In genomic region chr2:154187468-154187867, GRCm38 (mm10) we compare ENCODE assay signal across 16 mouse cellular contexts. TPM values are rescaled to one million over a fixed set of nuclear protein-coding genes. Genes with fewer than 3 reads are reported as not detected.
A peak's percentile ranks its signal among the peaks of the same experiment; 100 is the strongest.
DNase-seq lines count a peak whose midpoint lies in the region; ATAC-seq and TF ChIP-seq lines count a peak whose summit lies in the region.
"Had no signal": no experiment of that assay in that cellular context is flagged by ENCODE, and none has a peak within 500 bp of the region (broad histone marks: within the 10 kb centered on the region; RNA-seq: fewer than 3 reads in every experiment).

No protein-coding gene starts in this region.

- no peak overlapping the region for H3K27ac ChIP-seq in heart, adult 2 months
- no peak overlapping the region for H3K27ac ChIP-seq in lung, postnatal 0 days (ENCODE audit: low read length)
- no peak overlapping the region for H3K27ac ChIP-seq in thymus, adult 2 months (ENCODE audit: control insufficient read depth, insufficient read depth, low read length)
- H3K27ac ChIP-seq: liver, embryonic 15.5 days; midbrain, embryonic 15.5 days had no signal

- TF ChIP-seq CTCF in heart, adult 2 months (IDR thresholded peaks at IDR 0.05): peak; percentile 53
- peak; percentile 65 for TF ChIP-seq CTCF in lung, postnatal 0 days (IDR thresholded peaks at IDR 0.05)
- no peak for TF ChIP-seq CTCF in thymus, adult 2 months (IDR thresholded peaks at IDR 0.05; ENCODE audit: borderline replicate concordance, control insufficient read depth, extremely low read depth, insufficient read depth, low read length, poor library complexity)

- WGBS in heart, adult 2 months: 41% methylated on average over 5 of the region's 5 CpGs
- WGBS in lung, postnatal 0 days: 39% methylated on average over 5 of the region's 5 CpGs
- 46% methylated on average over 5 of the region's 5 CpGs for WGBS in thymus, adult 2 months

- DNase-seq in heart, adult 2 months: no peak
- no peak for DNase-seq in heart, postnatal 36 days
- DNase-seq in lung, postnatal 0 days (ENCODE audit: low spot score): peak; percentile 55
- no peak for DNase-seq in lung, postnatal 25 days (ENCODE audit: low spot score)
- DNase-seq in NIH3T3 (ENCODE audit: low read depth): peak; percentile 56
- no peak for DNase-seq in thymus, adult 2 months
- no peak for DNase-seq in ovary, postnatal 14 days (ENCODE audit: low spot score)
- DNase-seq: spleen, adult 18-20 months had no signal

- 0 out of 2 replicates have a peak, but pooled peaks have one; percentile 12 for ATAC-seq in lung, postnatal 0 days
- peak; percentile 74; the same call in 1 of the 2 replicates for ATAC-seq in megakaryocyte-erythroid progenitor cell, adult 5-6 weeks (replicated peaks; ENCODE audit: low FRiP score, low TSS enrichment, poor library complexity, severe bottlenecking)
- ATAC-seq: intestine, embryonic 16.5 days; midbrain, embryonic 15.5 days had no signal

- no peak overlapping the region for H3K4me2 ChIP-seq in lung, postnatal 0 days (replicated peaks; ENCODE audit: low read depth, low read length)
- H3K4me2 ChIP-seq: heart, embryonic 12.5 days; liver, embryonic 15.5 days; midbrain, embryonic 15.5 days had no signal

- intact Hi-C loops in heart, adult 2 months (cut with DNase I): no loop called here
- intact Hi-C loops in heart, postnatal 36 days (cut with DNase I): no loop called here

- H3K4me3 ChIP-seq in heart, adult 2 months: no peak overlapping the region
- no peak overlapping the region for H3K4me3 ChIP-seq in lung, postnatal 0 days (ENCODE audit: low read depth, low read length)
- no peak overlapping the region for H3K4me3 ChIP-seq in thymus, adult 2 months (ENCODE audit: control insufficient read depth, insufficient read depth, low read length)
- H3K4me3 ChIP-seq: heart, embryonic 12.5 days; liver, embryonic 15.5 days; midbrain, embryonic 15.5 days had no signal

- no peaks in the 10 kb centered on the region for H3K36me3 ChIP-seq in heart, adult 2 months (ENCODE audit: control insufficient read depth, insufficient read depth, low read length)
- H3K36me3 ChIP-seq in lung, postnatal 0 days (ENCODE audit: insufficient read depth, low read length): no peaks in the 10 kb centered on the region
- no peaks in the 10 kb centered on the region for H3K36me3 ChIP-seq in thymus, adult 2 months (ENCODE audit: control insufficient read depth, insufficient read depth, low read length)
- H3K36me3 ChIP-seq: heart, embryonic 12.5 days; liver, embryonic 15.5 days; midbrain, embryonic 15.5 days had no signal

- H3K9me3 ChIP-seq in lung, postnatal 0 days (ENCODE audit: low read length): no peaks in the 10 kb centered on the region
- H3K9me3 ChIP-seq: heart, embryonic 12.5 days; liver, embryonic 15.5 days; midbrain, embryonic 15.5 days had no signal

- H3K27me3 ChIP-seq in heart, adult 2 months (ENCODE audit: control insufficient read depth, insufficient read depth, low read length): no peaks in the 10 kb centered on the region
- H3K27me3 ChIP-seq in lung, postnatal 0 days (replicated peaks; ENCODE audit: insufficient read depth, low read length): no peaks in the 10 kb centered on the region
- no peaks in the 10 kb centered on the region for H3K27me3 ChIP-seq in thymus, adult 2 months (ENCODE audit: control insufficient read depth, insufficient read depth, low read length)
- H3K27me3 ChIP-seq: heart, embryonic 12.5 days; liver, embryonic 15.5 days; midbrain, embryonic 15.5 days had no signal

- H3K4me1 ChIP-seq in heart, adult 2 months (ENCODE audit: control insufficient read depth, insufficient read depth, low read length): no peaks in the 10 kb centered on the region
- H3K4me1 ChIP-seq in lung, postnatal 0 days (ENCODE audit: insufficient read depth, low read depth, low read length): no peaks in the 10 kb centered on the region
- H3K4me1 ChIP-seq in thymus, adult 2 months (replicated peaks; ENCODE audit: control insufficient read depth, insufficient read depth, low read length): no peaks in the 10 kb centered on the region
- H3K4me1 ChIP-seq: liver, embryonic 15.5 days; midbrain, embryonic 15.5 days had no signal

- H3K79me2 ChIP-seq in heart, adult 2 months (replicated peaks; ENCODE audit: control insufficient read depth, insufficient read depth, low read length): no peaks in the 10 kb centered on the region

- TF ChIP-seq POLR2A in heart, adult 2 months (IDR thresholded peaks at IDR 0.05; ENCODE audit: insufficient read depth, low read depth, low read length): no peak
- TF ChIP-seq POLR2A in thymus, adult 2 months (IDR thresholded peaks at IDR 0.05; ENCODE audit: control insufficient read depth, extremely low read depth, insufficient read depth, low read length, poor library complexity): no peak

- TF ChIP-seq EP300 in heart, adult 2 months (IDR thresholded peaks at IDR 0.05; ENCODE audit: insufficient read depth, low read depth, low read length): no peak
- TF ChIP-seq EP300 in lung, postnatal 0 days (IDR thresholded peaks at IDR 0.05): no peak

- H3K9ac ChIP-seq in heart, adult 2 months (ENCODE audit: low read depth, low read length): no peak overlapping the region
- no peak overlapping the region for H3K9ac ChIP-seq in lung, postnatal 0 days (replicated peaks; ENCODE audit: low read depth)
- H3K9ac ChIP-seq: heart, embryonic 12.5 days; liver, embryonic 15.5 days; midbrain, embryonic 15.5 days had no signal

RNA-seq across cellular contexts. Expression of gene Bpifb1, which starts 3.1 kb away (rescaled TPM):
- total RNA-seq in heart, adult 2 months (2021): under 1 TPM in 1 of 2 experiments, not detected in 1; 0.14 TPM
- polyA plus RNA-seq in heart, adult 2 months (2012; rRNA removed): 65.7 TPM in 1 of 2 replicates, not detected in the other
- not detected for total RNA-seq in heart, postnatal 36 days (2021)
- 7.3 and 7.4 TPM in 2 replicates for polyA plus RNA-seq in lung, postnatal 0 days (2015; fragmentation: Nextera tagmentation; extraction: Ambion mirVana)
- total RNA-seq in megakaryocyte-erythroid progenitor cell, adult 5-6 weeks (2014; fragmentation: Nextera tagmentation): not detected in 2 replicates
- total RNA-seq in megakaryocyte-erythroid progenitor cell, adult 5-6 weeks (2017): not detected in 2 replicates
- 1.4 and 1.5 TPM in 2 replicates for polyA plus RNA-seq in thymus, adult 2 months (2012; rRNA removed)

RNA-seq across cellular contexts. Expression of gene Bpifa5, which starts 25.1 kb away (rescaled TPM):
- total RNA-seq in heart, adult 2 months (2021): not detected
- not detected in 2 replicates for polyA plus RNA-seq in heart, adult 2 months (2012; rRNA removed)
- total RNA-seq in heart, postnatal 36 days (2021): not detected
- not detected in 2 replicates for polyA plus RNA-seq in lung, postnatal 0 days (2015; fragmentation: Nextera tagmentation; extraction: Ambion mirVana)
- total RNA-seq in megakaryocyte-erythroid progenitor cell, adult 5-6 weeks (2014; fragmentation: Nextera tagmentation): not detected in 2 replicates
- not detected in 2 replicates for total RNA-seq in megakaryocyte-erythroid progenitor cell, adult 5-6 weeks (2017)
- 1.3 and 1.6 TPM in 2 replicates for polyA plus RNA-seq in thymus, adult 2 months (2012; rRNA removed)
- total RNA-seq: layer of hippocampus, postnatal 14 days had no signal
- polyA plus RNA-seq: embryonic facial prominence, embryonic 14.5 days; heart, embryonic 12.5 days; intestine, embryonic 16.5 days; liver, embryonic 15.5 days; midbrain, embryonic 15.5 days had no signal

RNA-seq across cellular contexts. Expression of gene Bpifb5, which starts 36.1 kb away (rescaled TPM):
- total RNA-seq in heart, adult 2 months (2021): not detected
- polyA plus RNA-seq in heart, adult 2 months (2012; rRNA removed): 0.08 TPM in 1 of 2 replicates, not detected in the other
- total RNA-seq in heart, postnatal 36 days (2021): not detected
- polyA plus RNA-seq in lung, postnatal 0 days (2015; fragmentation: Nextera tagmentation; extraction: Ambion mirVana): 18.2 and 20.4 TPM in 2 replicates
- not detected in 2 replicates for total RNA-seq in megakaryocyte-erythroid progenitor cell, adult 5-6 weeks (2014; fragmentation: Nextera tagmentation)
- not detected in 2 replicates for total RNA-seq in megakaryocyte-erythroid progenitor cell, adult 5-6 weeks (2017)
- 0.40 and 0.65 TPM in 2 replicates for polyA plus RNA-seq in thymus, adult 2 months (2012; rRNA removed)
- total RNA-seq: layer of hippocampus, postnatal 14 days had no signal
- polyA plus RNA-seq: liver, embryonic 15.5 days had no signal

RNA-seq across cellular contexts. Expression of gene Bpifa1, which starts 44.8 kb away (rescaled TPM):
- total RNA-seq in heart, adult 2 months (2021): not detected
- polyA plus RNA-seq in heart, adult 2 months (2012; rRNA removed): 660 TPM in 1 of 2 replicates, not detected in the other
- not detected for total RNA-seq in heart, postnatal 36 days (2021)
- polyA plus RNA-seq in lung, postnatal 0 days (2015; fragmentation: Nextera tagmentation; extraction: Ambion mirVana): 5.1 and 5.4 TPM in 2 replicates
- not detected in 2 replicates for total RNA-seq in megakaryocyte-erythroid progenitor cell, adult 5-6 weeks (2014; fragmentation: Nextera tagmentation)
- total RNA-seq in megakaryocyte-erythroid progenitor cell, adult 5-6 weeks (2017): not detected in 2 replicates
- 23.3 and 33.0 TPM in 2 replicates for polyA plus RNA-seq in thymus, adult 2 months (2012; rRNA removed)
- total RNA-seq: layer of hippocampus, postnatal 14 days had no signal
- polyA plus RNA-seq: heart, embryonic 12.5 days; intestine, embryonic 16.5 days; liver, embryonic 15.5 days; midbrain, embryonic 15.5 days had no signal

RNA-seq across cellular contexts. Expression of gene Bpifa3, which starts 57.3 kb away (rescaled TPM):
- total RNA-seq in heart, adult 2 months (2021): not detected
- polyA plus RNA-seq in heart, adult 2 months (2012; rRNA removed): 0.20 TPM in 1 of 2 replicates, not detected in the other
- not detected for total RNA-seq in heart, postnatal 36 days (2021)
- polyA plus RNA-seq in lung, postnatal 0 days (2015; fragmentation: Nextera tagmentation; extraction: Ambion mirVana): not detected in 2 replicates
- not detected in 2 replicates for total RNA-seq in megakaryocyte-erythroid progenitor cell, adult 5-6 weeks (2014; fragmentation: Nextera tagmentation)
- not detected in 2 replicates for total RNA-seq in megakaryocyte-erythroid progenitor cell, adult 5-6 weeks (2017)
- polyA plus RNA-seq in thymus, adult 2 months (2012; rRNA removed): 0.23 TPM in 1 of 2 replicates, not detected in the other
- total RNA-seq: layer of hippocampus, postnatal 14 days had no signal
- polyA plus RNA-seq: embryonic facial prominence, embryonic 14.5 days; heart, embryonic 12.5 days; intestine, embryonic 16.5 days; liver, embryonic 15.5 days; midbrain, embryonic 15.5 days; thymus, postnatal 0 days had no signal

Comparison
In these comparisons a context has a peak if more than half of its experiments do, and no peak if none do; other contexts are left out.
1. DNase-seq: peak in lung, postnatal 0 days (single experiment) and NIH3T3 (single experiment); none in heart, adult 2 months (0 of 2), heart, postnatal 36 days (0 of 2), lung, postnatal 25 days (single experiment), thymus, adult 2 months (single experiment) and ovary, postnatal 14 days (single experiment).